Mouse (Mus musculus): ENCODE data around the gene Arsb.

DNA sequence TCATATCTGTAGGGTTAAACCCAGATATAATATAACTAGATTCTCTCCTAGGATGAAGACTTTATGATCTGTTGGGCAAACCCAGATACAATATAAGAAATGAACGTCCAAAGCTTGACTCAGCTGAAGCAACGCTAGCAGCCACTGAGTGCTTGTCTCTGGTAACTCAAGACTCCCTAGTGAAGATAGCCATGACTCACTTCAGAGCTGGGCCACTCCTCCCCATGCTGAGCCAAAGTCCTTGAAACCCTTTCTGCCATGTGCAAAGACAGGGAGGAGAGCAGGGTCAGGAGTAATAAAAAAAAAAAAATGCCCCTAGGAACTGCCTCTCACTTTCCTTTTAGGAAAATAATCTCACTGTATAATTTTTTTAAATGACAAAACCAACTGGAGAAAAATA, 68.7 kb downstream of the Arsb start:
- no peak for TF ChIP-seq CTCF (conservative IDR thresholded peaks at IDR 0.05; ENCODE audit: insufficient read depth, insufficient read length, low read depth, low read length)
- no peak for TF ChIP-seq POLR2A (IDR thresholded peaks at IDR 0.05; ENCODE audit: low read depth, low read length)

Measured in kidney, adult 2 months (tissue).